Mouse (Mus musculus) ES-E14 (cell line): ENCODE measurements around the gene Mybpc3.
A peak's percentile ranks its signal among the peaks of the same experiment; 100 is the strongest.

Experiments
- CHD2 ChIP-seq: IDR thresholded peaks from 2 replicates; pipeline ENCODE4 v1.6.1; 2014; ENCODE audit warnings: mild to moderate bottlenecking, low read depth, low read length, inconsistent platforms
- HCFC1 ChIP-seq: IDR thresholded peaks from 2 replicates; pipeline ENCODE4 v1.6.1; 2012; ENCODE audit warnings: low read length, inconsistent platforms, borderline replicate concordance; ENCODE audit not compliant: insufficient read depth
- MAFK ChIP-seq: IDR thresholded peaks from 2 replicates; pipeline ENCODE4 v1.6.1; 2014; ENCODE audit warnings: mild to moderate bottlenecking, low read depth, low read length, inconsistent platforms; ENCODE audit not compliant: insufficient read depth
- ZC3H11A ChIP-seq: IDR thresholded peaks from 2 replicates; pipeline ENCODE4 v1.6.1; 2012; ENCODE audit warnings: low read depth, mild to moderate bottlenecking, inconsistent platforms, low read length, borderline replicate concordance
- ZNF384 ChIP-seq: IDR thresholded peaks from 2 replicates; pipeline ENCODE4 v1.6.1; 2012; ENCODE audit warnings: low read depth, low read length, inconsistent platforms

- no peak for TF ChIP-seq CHD2
- no peak for TF ChIP-seq MAFK
- TF ChIP-seq ZC3H11A, result no peak
- no peak for TF ChIP-seq ZNF384
- TF ChIP-seq HCFC1, result peak; percentile 94
Observed at GRCm38 (mm10) chr2:91070076-91070800, 47.7 kb upstream of the Mybpc3 start, which contains the start of gene Slc39a13.
